Mouse (Mus musculus) CH12.LX (cell line): ENCODE data around the gene Gemin2.

Experiments used
- BHLHE40 ChIP-seq: IDR thresholded peaks from 2 replicates; pipeline ENCODE4 v1.6.1; 2011; ENCODE audit warnings: mild to moderate bottlenecking, low read depth, low read length, improper control_type of control experiment
- CHD1 ChIP-seq: IDR thresholded peaks from 2 replicates; pipeline ENCODE4 v1.6.1; 2012; ENCODE audit warnings: low read depth, low read length, improper control_type of control experiment, inconsistent platforms
- CTCF ChIP-seq, 2 experiments: IDR thresholded peaks in 1 of 2; conservative IDR thresholded peaks in 1 of 2; 2 replicates each; pipeline ENCODE4 v1.5.1; 2011 to 2012; ENCODE audit warnings: low read depth in 2 of 2, low read length in 2 of 2, improper control_type of control experiment in 1 of 2, inconsistent platforms in 1 of 2, mild to moderate bottlenecking in 1 of 2, moderate library complexity in 1 of 2
- E2F4 ChIP-seq: IDR thresholded peaks from 2 replicates; pipeline ENCODE4 v1.6.1; 2011; ENCODE audit warnings: low read depth, low read length, improper control_type of control experiment; ENCODE audit not compliant: insufficient replicate concordance
- EP300 ChIP-seq: IDR thresholded peaks from 2 replicates; pipeline ENCODE4 v1.6.1; 2011; ENCODE audit warnings: low read length, improper control_type of control experiment

DNA sequence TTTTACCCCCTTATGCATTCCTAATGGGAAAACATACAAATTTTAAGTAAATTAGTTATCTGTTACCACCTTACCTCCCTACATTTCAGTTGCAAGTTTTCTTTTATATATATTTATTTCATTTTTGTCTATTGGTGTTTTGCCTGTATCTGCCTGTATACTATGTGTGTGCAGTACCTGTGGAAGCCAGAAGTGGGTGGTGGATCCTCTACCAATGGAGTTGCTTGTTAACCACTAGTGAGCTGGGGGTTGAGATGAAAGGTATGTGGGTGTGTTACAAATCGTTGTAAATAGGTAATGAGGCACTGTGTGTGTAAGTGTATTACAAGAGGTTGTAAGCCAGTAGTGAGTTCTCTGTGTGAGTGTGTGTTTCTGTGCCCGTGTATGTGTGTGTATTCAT lies 2.7 kb upstream of the Gemin2 start:
- TF ChIP-seq E2F4 (no peak), CTCF (conservative IDR thresholded peaks at IDR 0.05 in 1 of 2, IDR thresholded peaks at IDR 0.05 in 1 of 2; ENCODE audit: low read depth in 2 of 2, low read length in 2 of 2) (peak in 1 of 2 experiments; percentile 35; a peak in 2 of 4 replicates), CHD1 (no peak), EP300 (no peak), BHLHE40 (no peak)
